Mouse (Mus musculus) cerebellum, postnatal 10 days (tissue): ENCODE measurements around the gene Usf3.

Experiments
- DNase-seq, 2 experiments: peaks; one replicate each; pipeline ENCODE4 v3.0.0; 2021; ENCODE audit warnings: mixed read lengths in 2 of 2

Gene Usf3

DNA sequence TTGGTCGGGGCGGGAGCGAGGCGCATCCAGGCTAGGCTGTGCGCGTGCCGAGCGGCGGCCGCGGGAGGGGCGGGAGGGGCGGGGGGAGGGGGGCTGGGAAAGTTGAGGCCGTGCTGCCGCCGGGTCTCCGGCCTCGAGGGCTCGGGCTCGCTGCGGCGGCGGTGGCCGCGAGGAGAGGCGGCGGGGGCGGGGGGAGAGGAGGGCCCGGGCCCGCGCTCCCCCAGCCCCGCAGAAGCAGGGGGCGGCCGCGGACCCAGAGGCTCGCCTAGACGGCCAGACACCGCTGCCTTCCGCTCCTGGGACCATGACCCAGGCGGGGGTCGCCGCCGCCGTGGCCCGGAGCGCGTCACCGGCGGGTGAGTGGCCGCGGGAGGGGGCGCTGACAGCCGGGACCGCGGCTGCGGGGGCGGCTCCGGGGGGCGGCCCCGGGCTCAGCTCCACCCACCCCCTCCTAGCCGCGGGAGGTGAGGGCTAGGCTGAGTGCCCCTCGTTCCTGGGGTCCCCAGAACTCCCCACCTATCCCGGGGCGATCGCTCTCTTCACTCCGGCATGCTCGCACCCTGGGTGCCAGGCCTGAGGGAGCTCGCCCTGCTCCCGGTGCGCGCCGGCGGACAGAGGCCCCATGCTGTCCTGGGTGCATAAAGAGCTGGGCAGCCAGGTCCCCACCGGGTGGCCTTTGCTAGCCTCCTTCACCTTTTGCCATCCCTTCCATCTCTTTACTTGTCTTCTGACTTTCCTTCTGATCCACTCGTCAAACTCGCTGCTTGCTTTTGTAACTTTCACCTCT is at the start of gene Usf3:
Gene Usf3, plus strand, starts transcription at position 92 of the 787 bp plus-strand sequence.
- DNase-seq = peak; percentile 71 to 77

DNA sequence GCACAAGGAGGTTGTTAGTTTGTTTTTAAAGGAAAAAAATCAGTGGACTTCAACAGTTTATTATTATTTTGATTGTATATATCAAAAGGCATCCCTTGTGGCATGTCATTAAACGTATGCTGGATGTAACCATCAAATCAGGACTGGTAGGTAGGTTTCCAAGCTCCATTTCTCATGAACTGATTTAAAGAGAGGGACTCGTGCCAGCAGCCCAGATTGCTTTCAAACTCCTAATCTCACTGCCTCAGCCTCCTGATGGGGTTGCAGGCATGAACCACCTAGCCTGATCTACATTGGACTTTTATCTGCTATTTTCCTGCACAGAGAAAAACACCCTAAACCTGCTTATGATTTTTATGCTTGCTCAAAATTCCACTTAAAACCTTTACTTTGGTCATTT is 49.3 kb upstream of the Usf3 start:
- peak; percentile 48 to 55 for DNase-seq

GRCm38 (mm10) chr16:44124713-44125112 is 48.3 kb upstream of the Usf3 start:
- no peak for DNase-seq

DNA sequence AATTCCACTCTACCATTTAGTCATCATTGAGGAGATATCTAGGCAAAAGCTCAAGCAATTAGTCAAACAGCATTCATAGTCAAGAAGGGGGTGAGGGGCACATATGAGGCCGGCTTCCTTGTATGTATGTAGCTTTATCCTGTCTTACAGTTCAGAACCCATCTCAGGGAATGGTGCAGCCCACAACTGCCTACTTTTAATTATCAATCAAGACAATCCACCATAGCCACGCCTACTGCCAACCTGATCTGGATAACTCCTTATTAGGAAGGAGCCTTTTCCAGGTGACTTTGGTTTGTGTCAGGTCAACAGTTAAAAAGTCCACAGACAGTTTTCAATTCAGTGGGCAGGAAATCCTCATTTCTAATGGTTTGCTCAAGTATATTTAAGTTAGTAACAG is 47.6 kb upstream of the Usf3 start:
- DNase-seq = no peak

- no peak for DNase-seq
These were observed 46.6 kb upstream of the Usf3 start for GRCm38 (mm10) chr16:44126437-44126836.

DNA sequence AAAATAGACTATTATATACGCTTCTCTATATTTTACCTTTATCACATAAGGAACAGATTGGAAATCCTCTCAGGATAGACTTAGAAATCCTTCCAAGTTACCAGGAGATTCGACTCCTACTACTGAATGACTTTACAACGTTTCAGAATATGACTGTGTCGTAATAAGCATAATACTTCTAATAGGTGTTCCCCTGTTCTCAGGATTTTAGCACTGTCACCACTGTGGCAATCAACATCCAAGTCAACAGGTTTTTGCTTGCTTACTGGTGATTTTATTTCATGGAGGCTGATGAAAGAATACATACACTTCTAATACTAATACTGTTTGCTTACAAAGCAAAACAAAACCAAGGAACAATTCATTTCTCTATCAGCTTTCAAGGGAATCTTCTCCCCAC is 40.7 kb upstream of the Usf3 start:
- no peak for DNase-seq

DNA sequence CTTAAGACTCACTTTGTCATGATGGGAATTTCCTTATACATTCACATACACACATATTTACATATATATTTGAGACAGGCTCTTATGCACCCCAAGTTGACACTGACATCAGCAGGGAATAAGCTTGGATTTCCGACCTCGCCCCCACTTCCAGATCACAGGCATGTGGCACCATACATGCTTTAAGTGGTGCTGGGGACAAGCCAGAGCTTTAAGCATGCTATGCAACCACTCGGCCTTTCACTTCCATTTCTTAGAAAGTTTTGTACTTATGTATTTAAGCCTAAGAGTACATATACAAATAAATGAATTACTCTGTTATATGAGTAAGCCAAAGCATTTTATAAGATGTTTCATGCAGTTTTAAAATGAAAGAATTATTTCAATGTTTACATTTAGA is 39.9 kb upstream of the Usf3 start:
- no peak for DNase-seq

GRCm38 (mm10) chr16:44136511-44137021 is 36.5 kb upstream of the Usf3 start:
- DNase-seq = no peak

DNA sequence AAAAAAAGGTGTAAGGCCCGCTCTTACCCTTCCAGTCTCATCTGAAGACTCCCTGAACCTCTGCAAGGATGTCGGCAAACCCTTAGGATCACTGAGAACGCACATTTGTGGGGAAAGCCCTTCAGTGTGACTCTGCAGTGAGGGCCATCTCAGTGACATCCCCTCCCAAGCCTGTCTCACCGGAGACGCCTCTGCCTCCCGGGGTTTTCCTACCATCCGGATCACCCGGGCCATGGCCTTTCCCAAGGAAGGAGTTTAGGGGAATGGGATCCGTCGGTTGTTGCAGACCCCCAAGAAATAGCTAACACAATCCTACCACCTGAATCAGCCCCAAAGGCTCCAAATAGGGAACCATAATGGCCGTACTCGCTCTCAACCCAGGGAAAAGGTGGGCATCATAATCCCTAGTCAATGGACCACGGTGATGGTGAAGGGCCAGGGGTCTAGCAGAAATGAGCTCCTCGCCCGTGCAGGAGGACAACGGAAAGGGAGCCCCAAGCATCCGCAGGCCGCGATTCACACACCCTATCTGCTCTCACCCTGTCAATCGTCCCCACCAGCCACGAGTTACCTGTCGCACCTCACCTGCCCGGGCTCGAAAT is 34.6 kb upstream of the Usf3 start:
- DNase-seq = peak; percentile 42 to 67

- peak; percentile 94 for DNase-seq
These were observed 34.0 kb upstream of the Usf3 start for GRCm38 (mm10) chr16:44138979-44139535.

DNA sequence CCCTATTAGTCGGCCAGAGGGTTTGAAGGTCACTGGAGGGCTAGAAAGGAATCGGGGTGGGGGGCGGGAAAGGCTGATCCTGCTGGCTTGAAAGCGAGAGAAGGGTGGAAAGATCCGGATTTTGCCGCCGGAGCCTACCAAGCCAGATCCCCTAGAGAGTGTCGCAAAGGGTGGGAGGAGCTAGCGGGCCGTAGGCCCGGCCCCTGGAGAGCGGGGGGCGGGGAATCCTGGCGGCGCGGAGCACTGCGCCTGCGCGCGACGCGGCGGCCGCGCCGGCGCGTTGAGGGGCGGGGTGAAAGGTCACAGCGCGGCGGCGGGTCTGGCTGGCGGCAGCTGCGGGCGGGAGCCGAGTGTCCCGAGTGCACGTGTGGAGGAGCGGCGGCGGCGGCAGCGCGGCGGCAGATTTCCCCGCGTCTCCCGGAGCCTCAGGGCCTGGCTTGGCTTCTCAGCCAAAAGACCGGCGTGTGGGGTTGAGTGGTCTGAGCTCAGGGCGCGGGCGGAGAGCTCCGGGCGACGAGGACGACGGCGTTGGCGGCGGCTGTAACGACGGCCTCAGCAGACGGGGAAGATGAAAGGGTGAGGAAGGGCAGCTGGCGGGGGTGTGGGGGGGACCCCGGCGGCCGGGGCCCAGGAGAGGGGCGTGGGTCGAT is 33.4 kb upstream of the Usf3 start, which contains the start of the genes Atp6v1a and Naa50:
Gene Atp6v1a, minus strand, starts transcription at position 170 of the 650 bp plus-strand sequence.
Gene Naa50, plus strand, starts transcription at position 295 of the 650 bp plus-strand sequence.
- peak; percentile 97 to 98 for DNase-seq

- peak; percentile 88 for DNase-seq
These were observed 32.8 kb upstream of the Usf3 start for GRCm38 (mm10) chr16:44140186-44140787.

DNA sequence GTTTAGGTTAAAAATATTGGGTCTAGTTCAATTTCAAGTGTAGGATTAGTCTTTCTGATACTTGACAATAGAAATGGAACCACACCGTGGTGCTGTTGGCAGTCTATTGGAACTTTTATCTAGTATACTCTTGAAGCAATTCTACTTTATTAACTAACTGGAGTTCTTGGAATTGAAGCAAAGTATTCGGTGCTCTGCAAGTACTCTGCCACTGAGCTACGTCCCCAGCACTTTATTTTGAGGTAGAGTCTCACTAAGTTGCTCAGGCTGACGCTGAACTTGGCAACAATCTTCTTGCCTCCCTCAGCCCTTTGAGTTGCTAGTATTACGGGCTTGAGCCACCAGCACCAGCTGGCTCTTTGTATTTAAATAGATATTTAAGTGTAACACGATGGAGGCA is 31.6 kb upstream of the Usf3 start:
- peak in 1 of 2 experiments; percentile 19 for DNase-seq

GRCm38 (mm10) chr16:44149002-44149767 is 23.9 kb upstream of the Usf3 start:
- DNase-seq = no peak

- no peak for DNase-seq
These were observed 18.5 kb upstream of the Usf3 start for GRCm38 (mm10) chr16:44154497-44155057.

DNA sequence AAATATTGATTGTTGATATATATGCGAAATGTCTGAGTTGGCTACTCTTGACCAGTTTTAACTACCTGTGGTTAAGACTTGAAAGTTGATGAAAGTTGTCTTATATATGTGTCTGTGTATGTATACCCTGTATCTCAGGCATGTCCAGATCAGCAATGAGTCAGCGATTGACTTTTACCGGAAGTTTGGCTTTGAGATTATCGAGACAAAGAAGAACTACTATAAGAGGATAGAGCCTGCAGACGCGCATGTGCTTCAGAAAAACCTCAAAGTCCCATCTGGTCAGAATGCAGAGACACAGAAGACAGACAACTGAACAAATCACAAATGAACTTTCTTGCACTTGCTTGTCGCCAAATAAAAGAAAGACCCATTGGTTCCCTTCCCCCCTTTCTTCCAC is 13.7 kb upstream of the Usf3 start:
- DNase-seq = no peak

GRCm38 (mm10) chr16:44163831-44164230 is 9.2 kb upstream of the Usf3 start:
- no peak for DNase-seq

DNA sequence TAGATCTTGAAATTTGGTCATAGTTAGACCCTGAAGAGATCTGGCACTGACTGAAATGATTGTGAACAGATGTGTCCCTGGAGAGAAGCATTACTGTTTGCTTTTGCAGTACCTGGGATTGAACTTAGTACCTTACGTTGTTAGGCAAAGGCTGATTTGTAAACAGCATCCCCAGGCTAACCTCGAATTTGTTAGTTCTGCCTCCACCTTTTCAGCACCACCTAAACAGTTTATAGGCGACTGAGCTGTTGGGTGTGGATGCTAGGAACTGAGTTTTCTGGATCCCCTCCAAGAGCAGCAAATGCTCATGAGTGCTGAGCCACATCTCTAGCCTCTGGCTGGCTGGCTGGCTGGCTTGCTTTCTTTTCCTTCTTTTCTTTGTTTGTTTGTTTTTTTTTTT is 7.9 kb upstream of the Usf3 start:
- no peak for DNase-seq

GRCm38 (mm10) chr16:44168990-44169389 is 4.1 kb upstream of the Usf3 start:
- no peak for DNase-seq

GRCm38 (mm10) chr16:44172297-44173154 is 520 bp upstream of the Usf3 start:
- DNase-seq = peak; percentile 98 to 99
